15 mouse cellular contexts compared by ENCODE assay signal in genomic region chr7:84321542-84321941, GRCm38 (mm10).
"Had no signal": no experiment of that assay in that cellular context is flagged by ENCODE, and none has a peak within 500 bp of the region (broad histone marks: within the 10 kb centered on the region; RNA-seq: fewer than 3 reads in every experiment).

No protein-coding gene starts in this region.

- H3K4me2 ChIP-seq: intestine, embryonic 15.5 days; kidney, embryonic 15.5 days; liver, embryonic 13.5 days; midbrain, embryonic 15.5 days; neural tube, embryonic 12.5 days had no signal

- ATAC-seq: intestine, embryonic 15.5 days; midbrain, embryonic 15.5 days had no signal

- H3K27ac ChIP-seq: intestine, embryonic 15.5 days; kidney, embryonic 15.5 days; liver, embryonic 13.5 days; midbrain, embryonic 10.5 days; midbrain, embryonic 15.5 days; neural tube, embryonic 12.5 days had no signal

- H3K4me1 ChIP-seq: intestine, embryonic 15.5 days; liver, embryonic 13.5 days; megakaryocyte, embryonic 14.5 days; midbrain, embryonic 10.5 days; midbrain, embryonic 15.5 days; neural tube, embryonic 12.5 days had no signal

- H3K9me3 ChIP-seq: intestine, embryonic 15.5 days; kidney, embryonic 15.5 days; liver, embryonic 13.5 days; midbrain, embryonic 10.5 days; midbrain, embryonic 15.5 days; neural tube, embryonic 12.5 days had no signal

- H3K9ac ChIP-seq: intestine, embryonic 15.5 days; kidney, embryonic 15.5 days; liver, embryonic 13.5 days; midbrain, embryonic 15.5 days; neural tube, embryonic 12.5 days had no signal

- H3K4me3 ChIP-seq: intestine, embryonic 15.5 days; kidney, embryonic 15.5 days; liver, embryonic 13.5 days; megakaryocyte, embryonic 14.5 days; midbrain, embryonic 10.5 days; midbrain, embryonic 15.5 days; neural tube, embryonic 12.5 days had no signal

- DNase-seq: kidney, adult 11 months; kidney, adult 8-10 months; kidney, postnatal 14 days; kidney, postnatal 4 days; liver, embryonic 13.5 days; lung, adult 2 months; lung, postnatal 14 days; lung, postnatal 4 days; thymus, postnatal 25 days had no signal

- H3K36me3 ChIP-seq: intestine, embryonic 15.5 days; kidney, embryonic 15.5 days; liver, embryonic 13.5 days; midbrain, embryonic 15.5 days had no signal

- H3K27me3 ChIP-seq: intestine, embryonic 15.5 days; kidney, embryonic 15.5 days; liver, embryonic 13.5 days; megakaryocyte, embryonic 14.5 days; midbrain, embryonic 15.5 days; neural tube, embryonic 12.5 days had no signal
